21 mouse cellular contexts compared by ENCODE assay signal in genomic region chr17:30210936-30211335, GRCm38 (mm10).
A peak's percentile ranks its signal among the peaks of the same experiment; 100 is the strongest.
DNase-seq lines count a peak whose midpoint lies in the region; ATAC-seq and TF ChIP-seq lines count a peak whose summit lies in the region.
"Had no signal": no experiment of that assay in that cellular context is flagged by ENCODE, and none has a peak within 500 bp of the region (broad histone marks: within the 10 kb centered on the region; RNA-seq: fewer than 3 reads in every experiment).

No protein-coding gene starts in this region.

- no peak for TF ChIP-seq POLR2A in kidney, adult 2 months (IDR thresholded peaks at IDR 0.05; ENCODE audit: low read depth, low read length)

- WGBS in kidney, adult 2 months = 59% methylated on average over 6 of the region's 6 CpGs
- WGBS in kidney, embryonic 16.5 days = 90% methylated on average over 6 of the region's 6 CpGs

- H3K4me3 ChIP-seq in kidney, adult 2 months (ENCODE audit: insufficient read depth, low read depth, low read length) = no peak overlapping the region
- H3K4me3 ChIP-seq in kidney, embryonic 16.5 days (ENCODE audit: low read length) = no peak overlapping the region
- H3K4me3 ChIP-seq: erythroblast, embryonic 14.5 days; forebrain, embryonic 15.5 days; hindbrain, embryonic 13.5 days; megakaryocyte, embryonic 14.5 days; stomach, embryonic 15.5 days had no signal

- H3K9me3 ChIP-seq in kidney, embryonic 16.5 days (ENCODE audit: low read length) = no peaks in the 10 kb centered on the region
- H3K9me3 ChIP-seq: forebrain, embryonic 15.5 days; hindbrain, embryonic 13.5 days; megakaryocyte, embryonic 14.5 days; stomach, embryonic 15.5 days had no signal

- no peak overlapping the region for H3K9ac ChIP-seq in kidney, embryonic 16.5 days (replicated peaks; ENCODE audit: low read length)
- H3K9ac ChIP-seq: forebrain, embryonic 15.5 days; hindbrain, embryonic 13.5 days; stomach, embryonic 15.5 days had no signal

- no peak overlapping the region for H3K27ac ChIP-seq in kidney, adult 2 months (ENCODE audit: insufficient read depth, low read depth, low read length)
- H3K27ac ChIP-seq in kidney, embryonic 16.5 days (ENCODE audit: low read length) = no peak overlapping the region
- H3K27ac ChIP-seq: forebrain, embryonic 15.5 days; hindbrain, embryonic 13.5 days; stomach, embryonic 15.5 days had no signal

- DNase-seq in cerebellum, postnatal 4 days (ENCODE audit: low spot score in 2 of 2) = no peak
- DNase-seq in kidney, adult 2 months = peak; percentile 62
- DNase-seq in right cerebral cortex, postnatal 25 days = peak; percentile 8
- no peak for DNase-seq in right cerebral cortex, postnatal 14 days
- DNase-seq in fat pad, adult 2 months (ENCODE audit: extremely low read depth, low read depth, low spot score) = peak; percentile 25
- no peak for DNase-seq in embryo, embryonic 9.5 days (ENCODE audit: extremely low spot score)
- DNase-seq: adrenal gland, adult 8-10 months; gastrocnemius, postnatal 36 days; heart, postnatal 10 days; left cerebral cortex, postnatal 4 days; liver; lung, adult 18-20 months; lung, postnatal 14 days had no signal

- H3K36me3 ChIP-seq in kidney, adult 2 months (ENCODE audit: control insufficient read depth, insufficient read depth, low read length) = peaks cover 1% of the 10 kb centered on the region; the same call in 1 of the 2 replicates
- peaks cover 29% of the 10 kb centered on the region for H3K36me3 ChIP-seq in kidney, embryonic 16.5 days (ENCODE audit: insufficient read depth, low read length)

- no peak for TF ChIP-seq CTCF in kidney, adult 2 months (conservative IDR thresholded peaks at IDR 0.05; ENCODE audit: insufficient read depth, insufficient read length, low read depth, low read length)

- no peaks in the 10 kb centered on the region for H3K4me1 ChIP-seq in kidney, adult 2 months (ENCODE audit: control insufficient read depth, insufficient read depth, low read length)
- peaks cover 4% of the 10 kb centered on the region; the same call in 1 of the 2 replicates for H3K4me1 ChIP-seq in kidney, embryonic 16.5 days (ENCODE audit: insufficient read depth, low read length)

- H3K27me3 ChIP-seq in kidney, adult 2 months (replicated peaks; ENCODE audit: control insufficient read depth, insufficient read depth, low read length) = no peaks in the 10 kb centered on the region
- H3K27me3 ChIP-seq in kidney, embryonic 16.5 days (ENCODE audit: insufficient read depth, low read length) = no peaks in the 10 kb centered on the region
- H3K27me3 ChIP-seq: forebrain, embryonic 15.5 days; hindbrain, embryonic 13.5 days; megakaryocyte, embryonic 14.5 days; stomach, embryonic 15.5 days had no signal

- ATAC-seq in cerebellum, adult (ENCODE audit: insufficient number of reproducible peaks, low FRiP score, low TSS enrichment) = 0 out of 2 replicates have a peak, but pooled peaks have one; percentile 23
- no peak for ATAC-seq in kidney, embryonic 16.5 days (ENCODE audit: low FRiP score, low TSS enrichment)
- ATAC-seq: forebrain, embryonic 15.5 days; inflammation-experienced regulatory T-cells, adult 6 months had no signal

- no peak overlapping the region for H3K4me2 ChIP-seq in kidney, embryonic 16.5 days (replicated peaks; ENCODE audit: low read depth, low read length)
- H3K4me2 ChIP-seq: forebrain, embryonic 15.5 days; hindbrain, embryonic 13.5 days; stomach, embryonic 15.5 days had no signal

Comparison
In these comparisons a context has a peak if more than half of its experiments do, and no peak if none do; other contexts are left out.
1. DNase-seq: peak in kidney, adult 2 months (single experiment), right cerebral cortex, postnatal 25 days (single experiment) and fat pad, adult 2 months (single experiment); none in cerebellum, postnatal 4 days (0 of 2), right cerebral cortex, postnatal 14 days (single experiment) and embryo, embryonic 9.5 days (single experiment).